13 mouse cellular contexts compared by ENCODE assay signal in the genomic region with DNA sequence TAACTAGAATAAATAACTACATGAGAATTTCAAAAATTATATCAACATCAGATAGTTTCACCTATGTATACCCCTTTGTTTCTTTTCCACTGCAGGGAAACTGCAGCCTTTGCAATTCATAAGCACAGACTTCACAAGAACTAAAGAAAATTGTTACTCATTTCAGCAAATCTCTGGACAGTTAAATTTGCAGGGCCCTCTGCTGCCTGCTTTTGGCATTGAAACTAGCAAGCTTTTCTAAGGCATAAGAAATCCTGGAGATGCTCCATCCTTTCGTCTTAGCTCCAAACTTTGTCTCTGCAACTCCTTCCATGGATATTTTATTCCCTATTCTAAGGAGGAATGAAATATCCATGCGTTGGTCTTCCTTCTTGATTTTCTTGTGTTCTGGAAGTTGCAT.
A peak's percentile ranks its signal among the peaks of the same experiment; 100 is the strongest.
DNase-seq lines count a peak whose midpoint lies in the region; ATAC-seq and TF ChIP-seq lines count a peak whose summit lies in the region.
"Had no signal": no experiment of that assay in that cellular context is flagged by ENCODE, and none has a peak within 500 bp of the region (broad histone marks: within the 10 kb centered on the region; RNA-seq: fewer than 3 reads in every experiment).

No protein-coding gene starts in this region.

- no peaks in the 10 kb centered on the region for H3K9me3 ChIP-seq in ES-E14 (ENCODE audit: control insufficient read depth, insufficient read depth, low read depth, low read length)
- H3K9me3 ChIP-seq: embryonic facial prominence, embryonic 13.5 days; heart, embryonic 10.5 days; midbrain, embryonic 15.5 days had no signal

- no peaks in the 10 kb centered on the region for H3K4me1 ChIP-seq in ES-E14 (ENCODE audit: control insufficient read depth in 2 of 2, insufficient read depth in 2 of 2, low read length in 2 of 2, poor library complexity in 1 of 2)
- H3K4me1 ChIP-seq: embryonic facial prominence, embryonic 13.5 days; heart, embryonic 10.5 days; midbrain, embryonic 15.5 days had no signal

- H3K4me3 ChIP-seq in ES-E14 (ENCODE audit: insufficient read depth in 1 of 2, low read depth in 1 of 2, low read length in 2 of 2, poor library complexity in 1 of 2, severe bottlenecking in 1 of 2), result no peak overlapping the region
- H3K4me3 ChIP-seq: embryonic facial prominence, embryonic 13.5 days; heart, embryonic 10.5 days; midbrain, embryonic 15.5 days had no signal

- H3K9ac ChIP-seq in ES-E14 (ENCODE audit: insufficient read depth, low read depth, low read length, poor library complexity, severe bottlenecking), result no peak overlapping the region
- H3K9ac ChIP-seq: embryonic facial prominence, embryonic 13.5 days; midbrain, embryonic 15.5 days had no signal

- DNase-seq in frontal cortex, postnatal 10 days (ENCODE audit: low spot score in 2 of 2), result no peak
- DNase-seq in left cerebral cortex, postnatal 10 days (ENCODE audit: extremely low spot score in 1 of 2, low spot score in 2 of 2), result peak; percentile 16 to 23
- DNase-seq in left cerebral cortex, postnatal 36 days (ENCODE audit: low spot score in 2 of 2), result no peak
- DNase-seq in ES-E14 (ENCODE audit: low read depth, low spot score), result no peak
- peak; percentile 26 to 60 for DNase-seq in left cerebral cortex, postnatal 14 days (ENCODE audit: low spot score in 2 of 2)
- no peak for DNase-seq in ovary, postnatal 14 days (ENCODE audit: low spot score)
- no peak for DNase-seq in thymus, postnatal 14 days
- DNase-seq: adrenal gland, adult 2 months; cerebellum, adult 11-12 months had no signal

- in situ Hi-C loops in ES-E14 (cut with MboI; ENCODE audit: low sequenced_read_pairs in 2 of 2, unreplicated experiment in 2 of 2), result no loop called here

- no peak overlapping the region for H3K27ac ChIP-seq in ES-E14 (ENCODE audit: insufficient read depth, low read depth, low read length, poor library complexity, severe bottlenecking)
- H3K27ac ChIP-seq: embryonic facial prominence, embryonic 13.5 days; heart, embryonic 10.5 days; midbrain, embryonic 15.5 days had no signal

- intact Hi-C loops in left cerebral cortex, postnatal 10 days (cut with DNase I), result no loop called here
- intact Hi-C loops in left cerebral cortex, postnatal 36 days (cut with DNase I), result loop anchor here (10.0 kb wide), 1 partner anchor 454 kb away; a partner anchor contains a TSS
- intact Hi-C loops in left cerebral cortex, postnatal 14 days (cut with DNase I), result loop anchor here (10.0 kb wide), 1 partner anchor 194 kb away; no protein-coding TSS in a partner anchor

- ATAC-seq in frontal cortex, adult (ENCODE audit: low TSS enrichment), result peak; percentile 71; the same call in 1 of the 2 replicates
- ATAC-seq: midbrain, embryonic 15.5 days had no signal

- H3K36me3 ChIP-seq in ES-E14 (ENCODE audit: control insufficient read depth, insufficient read depth, low read length, poor library complexity, severe bottlenecking), result no peaks in the 10 kb centered on the region
- H3K36me3 ChIP-seq: embryonic facial prominence, embryonic 13.5 days; heart, embryonic 10.5 days; midbrain, embryonic 15.5 days had no signal

TF ChIP-seq in ES-E14, 5 proteins besides CTCF, POLR2A, EP300 and RAD21:
- no peak for TF ChIP-seq CHD2 (IDR thresholded peaks at IDR 0.05; ENCODE audit: low read depth, low read length)
- 0 out of 2 replicates have a peak, but pooled peaks have one; percentile 16 for TF ChIP-seq ZC3H11A (IDR thresholded peaks at IDR 0.05; ENCODE audit: borderline replicate concordance, low read depth, low read length)
- no peak for TF ChIP-seq ZNF384 (IDR thresholded peaks at IDR 0.05; ENCODE audit: low read depth, low read length)
- TF ChIP-seq HCFC1 (IDR thresholded peaks at IDR 0.05; ENCODE audit: borderline replicate concordance, insufficient read depth, low read length), result no peak
- no peak for TF ChIP-seq MAFK (IDR thresholded peaks at IDR 0.05; ENCODE audit: insufficient read depth, low read depth, low read length)

Comparison
In these comparisons a context has a peak if more than half of its experiments do, and no peak if none do; other contexts are left out.
1. DNase-seq: peak in left cerebral cortex, postnatal 10 days (2 of 2) and left cerebral cortex, postnatal 14 days (2 of 2); none in frontal cortex, postnatal 10 days (0 of 2), left cerebral cortex, postnatal 36 days (0 of 2), ES-E14 (single experiment), ovary, postnatal 14 days (single experiment) and thymus, postnatal 14 days (single experiment).